Mouse (Mus musculus) E14TG2a.4 (cell line): ENCODE results near the gene Plekha5.

ENCODE experiments used
- H3K27me3 ChIP-seq: 2 replicates; pipeline ENCODE4 v1.6.1; 2014; ENCODE audit warnings: low read length, control low read depth; ENCODE audit not compliant: insufficient read depth
- H3K36me3 ChIP-seq: 2 replicates; pipeline ENCODE4 v1.6.1; 2014; ENCODE audit warnings: low read length, control low read depth; ENCODE audit not compliant: insufficient read depth
- H3K4me1 ChIP-seq: replicated peaks from 2 replicates; pipeline ENCODE4 v1.6.1; 2014; ENCODE audit warnings: low read depth, low read length, control low read depth
- H3K4me3 ChIP-seq: replicated peaks from 2 replicates; pipeline ENCODE4 v1.5.1; 2014; ENCODE audit warnings: mild to moderate bottlenecking, low read length
- H3K9me3 ChIP-seq: 2 replicates; pipeline ENCODE4 v1.6.1; 2014; ENCODE audit warnings: low read length, control low read depth
- CTCF ChIP-seq: conservative IDR thresholded peaks from 2 replicates; pipeline ENCODE4 v1.5.1; 2014; ENCODE audit warnings: low read length
- NANOG ChIP-seq: IDR thresholded peaks from 2 replicates; pipeline ENCODE4 v1.6.1; 2014; ENCODE audit warnings: borderline replicate concordance, low read length, mixed read lengths
- POU5F1 ChIP-seq: IDR thresholded peaks from 2 replicates; pipeline ENCODE4 v1.6.1; 2014; ENCODE audit warnings: low read length, borderline replicate concordance

Gene Plekha5

GRCm38 (mm10) chr6:140501841-140502240, 78.0 kb downstream of the Plekha5 start:
- TF ChIP-seq CTCF = no peak
- Histone ChIP-seq H3K4me1 (peaks cover 27% of the 10 kb centered on the region), H3K36me3 (peaks cover 3% of the 10 kb centered on the region; the same call in 1 of the 2 replicates), H3K4me3 (no peak overlapping the region), H3K9me3 (no peaks in the 10 kb centered on the region), H3K27me3 (no peaks in the 10 kb centered on the region)

- Histone ChIP-seq H3K4me3 (no peak overlapping the region), H3K27me3 (no peaks in the 10 kb centered on the region), H3K4me1 (peaks cover 54% of the 10 kb centered on the region), H3K36me3 (peaks cover 3% of the 10 kb centered on the region; the same call in 1 of the 2 replicates), H3K9me3 (no peaks in the 10 kb centered on the region)
- no peak for TF ChIP-seq CTCF
- no peak for TF ChIP-seq NANOG
- no peak for TF ChIP-seq POU5F1
Observed at GRCm38 (mm10) chr6:140504796-140505195, 80.9 kb downstream of the Plekha5 start.

DNA sequence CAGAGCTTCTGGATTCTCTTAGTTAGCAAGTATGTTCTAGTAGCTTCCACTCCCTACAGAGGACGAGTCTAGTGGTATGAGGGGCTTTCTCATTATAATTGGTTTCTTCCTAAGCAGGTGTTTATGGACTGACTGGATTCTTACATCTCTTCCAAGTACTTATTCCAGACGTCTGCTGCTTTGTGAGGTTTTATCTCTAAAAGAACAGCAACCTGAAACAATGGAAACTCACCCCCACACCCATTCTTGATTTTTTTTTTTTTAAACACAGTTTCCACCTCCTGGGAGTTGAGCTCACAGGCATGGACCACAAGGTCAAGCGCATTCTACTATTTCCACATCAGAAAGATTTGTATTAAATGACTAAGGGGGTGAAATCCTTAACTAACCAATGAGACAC, 83.8 kb downstream of the Plekha5 start:
- TF ChIP-seq CTCF = no peak
- TF ChIP-seq NANOG = no peak
- no peak for TF ChIP-seq POU5F1
- Histone ChIP-seq H3K27me3 (no peaks in the 10 kb centered on the region), H3K4me3 (no peak overlapping the region), H3K4me1 (peaks cover 46% of the 10 kb centered on the region), H3K9me3 (no peaks in the 10 kb centered on the region), H3K36me3 (no peaks in the 10 kb centered on the region)

GRCm38 (mm10) chr6:140508475-140509150, 84.8 kb downstream of the Plekha5 start:
- Histone ChIP-seq H3K36me3 (no peaks in the 10 kb centered on the region), H3K4me1 (peaks cover 48% of the 10 kb centered on the region), H3K27me3 (no peaks in the 10 kb centered on the region), H3K9me3 (no peaks in the 10 kb centered on the region), H3K4me3 (no peak overlapping the region)
- TF ChIP-seq POU5F1 (no peak), CTCF (no peak), NANOG (no peak)

GRCm38 (mm10) chr6:140509151-140509530, 85.3 kb downstream of the Plekha5 start:
- H3K4me3 ChIP-seq = no peak overlapping the region
- H3K36me3 ChIP-seq = no peaks in the 10 kb centered on the region
- H3K9me3 ChIP-seq = no peaks in the 10 kb centered on the region
- no peak for TF ChIP-seq POU5F1
- no peak for TF ChIP-seq CTCF
- TF ChIP-seq NANOG = no peak
- no peaks in the 10 kb centered on the region for H3K27me3 ChIP-seq
- peaks cover 48% of the 10 kb centered on the region for H3K4me1 ChIP-seq

DNA sequence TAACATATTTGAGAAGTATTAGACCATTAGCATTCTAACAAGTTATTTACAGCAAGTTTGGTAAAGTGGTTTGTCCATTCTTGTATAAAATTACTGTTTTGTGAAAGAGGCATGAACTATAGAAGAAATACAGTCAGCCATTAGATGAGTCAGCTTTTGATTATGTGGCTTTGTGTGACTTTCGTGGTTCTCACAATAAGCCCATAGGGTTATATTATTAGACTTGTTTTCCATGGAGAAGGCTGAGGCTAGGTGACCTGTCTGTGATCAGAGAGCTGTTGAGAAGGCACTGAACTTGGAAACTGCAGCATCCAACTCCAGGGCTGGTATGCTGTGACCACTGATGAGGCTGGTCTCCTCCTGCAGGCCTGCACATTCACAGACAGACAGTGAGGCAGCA, 88.2 kb downstream of the Plekha5 start:
- Histone ChIP-seq H3K27me3 (no peaks in the 10 kb centered on the region), H3K4me3 (no peak overlapping the region), H3K9me3 (no peaks in the 10 kb centered on the region), H3K4me1 (peaks cover 57% of the 10 kb centered on the region), H3K36me3 (no peaks in the 10 kb centered on the region)
- TF ChIP-seq POU5F1 = no peak
- no peak for TF ChIP-seq CTCF
- no peak for TF ChIP-seq NANOG

- Histone ChIP-seq H3K27me3 (no peaks in the 10 kb centered on the region), H3K36me3 (no peaks in the 10 kb centered on the region), H3K9me3 (no peaks in the 10 kb centered on the region), H3K4me1 (peaks cover 53% of the 10 kb centered on the region), H3K4me3 (no peak overlapping the region)
- TF ChIP-seq POU5F1 (no peak), CTCF (no peak), NANOG (no peak)
Observed at GRCm38 (mm10) chr6:140512427-140512826, 88.6 kb downstream of the Plekha5 start.

DNA sequence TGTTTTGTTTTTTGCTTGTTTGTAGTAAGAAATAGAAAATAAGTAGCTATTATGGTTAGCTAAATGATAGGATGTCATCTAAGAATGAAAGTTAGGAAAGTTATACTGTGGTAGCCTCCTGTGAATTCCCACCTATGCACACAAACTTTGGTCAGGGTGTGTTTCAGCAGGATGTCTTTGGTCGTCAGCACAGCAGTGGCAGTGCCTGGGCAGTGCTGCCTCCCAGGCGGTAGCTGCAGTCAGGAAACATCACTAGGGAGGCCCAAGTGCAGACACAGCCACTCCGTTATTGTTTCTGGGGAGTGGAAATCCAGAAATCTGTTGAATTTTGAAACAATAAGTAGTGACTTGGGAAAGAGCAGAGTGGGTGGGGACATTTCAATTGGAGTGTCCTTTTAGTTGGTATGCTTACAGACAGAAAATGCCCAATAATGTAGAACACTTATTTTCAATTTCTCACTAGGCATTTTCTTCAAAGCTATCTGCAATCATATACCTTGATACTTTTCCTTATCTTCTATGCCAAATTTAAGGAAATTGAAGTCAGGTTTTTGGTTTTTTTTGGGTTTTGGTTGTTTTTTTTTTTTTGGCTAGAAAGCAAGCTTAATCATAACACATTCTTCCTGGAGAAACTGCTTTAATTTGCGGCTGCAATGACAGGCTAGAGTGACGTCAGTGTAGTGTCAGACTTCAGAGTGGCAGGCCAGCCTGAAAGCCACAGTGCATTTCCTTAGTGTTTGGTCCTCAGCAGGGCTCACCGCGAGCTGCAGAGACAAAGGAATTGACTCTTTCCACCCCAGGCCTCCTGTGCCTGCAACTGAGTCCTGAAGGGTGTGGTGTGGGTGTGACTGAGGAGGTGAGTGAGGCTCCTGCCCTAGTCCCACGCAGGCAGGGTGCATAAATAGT, 90.6 kb downstream of the Plekha5 start:
- no peaks in the 10 kb centered on the region for H3K9me3 ChIP-seq
- peaks cover 43% of the 10 kb centered on the region for H3K4me1 ChIP-seq
- TF ChIP-seq NANOG (no peak), POU5F1 (no peak), CTCF (no peak)
- H3K4me3 ChIP-seq = no peak overlapping the region
- no peaks in the 10 kb centered on the region for H3K36me3 ChIP-seq
- no peaks in the 10 kb centered on the region for H3K27me3 ChIP-seq
